Mouse (Mus musculus): ENCODE measurements around the gene Aldh1l1. TPM values are rescaled to one million over a fixed set of nuclear protein-coding genes. Genes with fewer than 3 reads are reported as not detected.
"Not testable (repeated sequence)": the region's sequence is repeated elsewhere in the genome, so short reads cannot be mapped to it uniquely, and the experiment has no call there.

The Aldh1l1 gene
- polyA plus RNA-seq, 1 experiment = 253 TPM

DNA sequence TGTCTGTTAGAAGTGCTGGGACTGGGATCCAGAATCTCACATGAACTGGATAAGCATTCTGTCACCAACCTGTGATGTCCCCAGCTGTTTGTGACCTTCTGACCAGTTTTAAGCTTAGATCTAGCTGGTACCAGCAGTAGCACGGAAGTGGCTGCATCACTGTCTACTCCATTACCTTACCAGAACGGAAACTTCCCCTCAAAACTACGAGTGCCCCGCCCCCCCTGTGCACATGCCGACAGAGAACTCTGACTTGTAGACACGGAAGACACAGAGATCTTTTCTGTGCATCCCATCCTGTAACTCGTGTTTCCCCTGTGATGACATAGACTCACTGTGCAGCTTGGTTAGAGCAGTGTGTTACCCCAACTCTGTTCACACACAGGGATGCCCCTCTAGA lies 144.2 kb downstream of the Aldh1l1 start:
- no peak for TF ChIP-seq CTCF (conservative IDR thresholded peaks at IDR 0.05; ENCODE audit: insufficient read depth, insufficient read length, low read depth, low read length)
- TF ChIP-seq POLR2A (IDR thresholded peaks at IDR 0.05; ENCODE audit: low read depth, low read length) = no peak
- 94% methylated on average over 7 of the region's 7 CpGs for WGBS

DNA sequence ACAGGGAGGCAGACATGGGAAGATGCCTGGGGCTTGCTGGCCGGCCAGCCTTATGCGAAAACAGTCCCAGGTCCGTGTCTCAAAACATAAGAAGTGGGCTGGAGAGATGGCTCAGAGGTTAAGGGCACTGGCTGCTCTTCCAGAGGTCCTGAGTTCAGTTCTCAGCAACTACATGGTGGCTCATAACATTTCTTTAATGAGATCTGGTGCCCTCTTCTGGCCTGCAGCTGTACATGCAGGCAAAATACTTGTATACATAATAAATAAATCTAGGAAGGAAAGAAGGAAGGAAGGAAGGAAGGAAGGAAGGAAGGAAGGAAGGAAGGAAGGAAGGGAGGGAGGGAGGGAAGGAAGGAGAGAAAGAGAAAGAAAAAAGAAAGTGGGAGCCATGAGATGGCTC lies 146.3 kb downstream of the Aldh1l1 start:
- not testable (repeated sequence) for H3K4me1 ChIP-seq (ENCODE audit: control insufficient read depth, insufficient read depth, low read length); DNase-seq; H3K36me3 ChIP-seq (ENCODE audit: control insufficient read depth, insufficient read depth, low read length); H3K27ac ChIP-seq (ENCODE audit: insufficient read depth, low read depth, low read length); H3K27me3 ChIP-seq (replicated peaks; ENCODE audit: control insufficient read depth, insufficient read depth, low read length); H3K4me3 ChIP-seq (ENCODE audit: insufficient read depth, low read depth, low read length)
- 92% methylated on average over 3 of the region's 3 CpGs for WGBS
- peak; percentile 15; the same call in 1 of the 2 replicates for TF ChIP-seq CTCF (conservative IDR thresholded peaks at IDR 0.05; ENCODE audit: insufficient read depth, insufficient read length, low read depth, low read length)

More for the DNA sequence above, 144.2 kb downstream of the Aldh1l1 start:
- Histone ChIP-seq H3K27me3 (replicated peaks; ENCODE audit: control insufficient read depth, insufficient read depth, low read length) (no peaks in the 10 kb centered on the region), H3K4me1 (ENCODE audit: control insufficient read depth, insufficient read depth, low read length) (no peaks in the 10 kb centered on the region), H3K36me3 (ENCODE audit: control insufficient read depth, insufficient read depth, low read length) (no peaks in the 10 kb centered on the region), H3K27ac (ENCODE audit: insufficient read depth, low read depth, low read length) (no peak overlapping the region), H3K4me3 (ENCODE audit: insufficient read depth, low read depth, low read length) (no peak overlapping the region)
- DNase-seq = no peak

DNA sequence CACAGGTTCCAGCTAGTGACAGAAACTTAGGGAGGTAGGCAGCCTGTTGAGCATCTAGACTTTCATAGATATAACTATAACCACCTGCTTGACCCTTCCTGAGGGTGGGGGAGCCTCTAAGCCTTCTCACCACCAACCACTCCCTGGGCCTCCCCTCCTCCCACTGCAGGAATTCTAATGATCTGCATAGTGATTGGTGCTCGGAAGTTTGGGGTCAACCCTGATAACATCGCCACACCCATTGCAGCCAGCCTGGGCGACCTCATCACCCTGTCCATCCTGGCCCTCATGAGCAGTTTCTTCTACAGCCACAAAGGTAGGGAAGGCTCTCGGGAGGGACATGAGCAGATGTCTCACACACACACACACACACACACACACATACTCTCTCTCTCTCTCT lies 148.9 kb downstream of the Aldh1l1 start:
- no peak overlapping the region for H3K4me3 ChIP-seq (ENCODE audit: insufficient read depth, low read depth, low read length)
- H3K27me3 ChIP-seq (replicated peaks; ENCODE audit: control insufficient read depth, insufficient read depth, low read length) = no peaks in the 10 kb centered on the region
- DNase-seq = no peak
- 69% methylated on average over 4 of the region's 4 CpGs for WGBS
- H3K27ac ChIP-seq (ENCODE audit: insufficient read depth, low read depth, low read length) = no peak overlapping the region
- no peaks in the 10 kb centered on the region for H3K36me3 ChIP-seq (ENCODE audit: control insufficient read depth, insufficient read depth, low read length)
- H3K4me1 ChIP-seq (ENCODE audit: control insufficient read depth, insufficient read depth, low read length) = no peaks in the 10 kb centered on the region
- no peak for TF ChIP-seq POLR2A (IDR thresholded peaks at IDR 0.05; ENCODE audit: low read depth, low read length)
- TF ChIP-seq CTCF (conservative IDR thresholded peaks at IDR 0.05; ENCODE audit: insufficient read depth, insufficient read length, low read depth, low read length) = no peak

- no peak overlapping the region for H3K4me3 ChIP-seq (ENCODE audit: insufficient read depth, low read depth, low read length)
- H3K27me3 ChIP-seq (replicated peaks; ENCODE audit: control insufficient read depth, insufficient read depth, low read length) = no peaks in the 10 kb centered on the region
- no peak overlapping the region for H3K27ac ChIP-seq (ENCODE audit: insufficient read depth, low read depth, low read length)
- no peaks in the 10 kb centered on the region for H3K4me1 ChIP-seq (ENCODE audit: control insufficient read depth, insufficient read depth, low read length)
- 89% methylated on average over 3 of the region's 3 CpGs for WGBS
- DNase-seq = no peak
- TF ChIP-seq CTCF (conservative IDR thresholded peaks at IDR 0.05; ENCODE audit: insufficient read depth, insufficient read length, low read depth, low read length) = no peak
- H3K36me3 ChIP-seq (ENCODE audit: control insufficient read depth, insufficient read depth, low read length) = no peaks in the 10 kb centered on the region
Measured at GRCm38 (mm10) chr6:90635611-90636010, 149.4 kb downstream of the Aldh1l1 start.

- Histone ChIP-seq H3K36me3 (ENCODE audit: control insufficient read depth, insufficient read depth, low read length) (no peaks in the 10 kb centered on the region), H3K4me1 (ENCODE audit: control insufficient read depth, insufficient read depth, low read length) (no peaks in the 10 kb centered on the region), H3K27ac (ENCODE audit: insufficient read depth, low read depth, low read length) (no peak overlapping the region), H3K4me3 (ENCODE audit: insufficient read depth, low read depth, low read length) (no peak overlapping the region), H3K27me3 (replicated peaks; ENCODE audit: control insufficient read depth, insufficient read depth, low read length) (no peaks in the 10 kb centered on the region)
- no peak for TF ChIP-seq POLR2A (IDR thresholded peaks at IDR 0.05; ENCODE audit: low read depth, low read length)
- no peak for TF ChIP-seq CTCF (conservative IDR thresholded peaks at IDR 0.05; ENCODE audit: insufficient read depth, insufficient read length, low read depth, low read length)
- DNase-seq = no peak
- 79% methylated on average over 3 of the region's 3 CpGs for WGBS
Measured at GRCm38 (mm10) chr6:90643057-90643456, 156.8 kb downstream of the Aldh1l1 start.

- H3K4me1 ChIP-seq (ENCODE audit: control insufficient read depth, insufficient read depth, low read length) = no peaks in the 10 kb centered on the region
Measured at GRCm38 (mm10) chr6:90644965-90645364, 158.7 kb downstream of the Aldh1l1 start.

GRCm38 (mm10) chr6:90648391-90648790 lies 162.2 kb downstream of the Aldh1l1 start:
- WGBS = 98% methylated on average over 6 of the region's 6 CpGs
- Histone ChIP-seq H3K4me1 (ENCODE audit: control insufficient read depth, insufficient read depth, low read length) (no peaks in the 10 kb centered on the region), H3K36me3 (ENCODE audit: control insufficient read depth, insufficient read depth, low read length) (no peaks in the 10 kb centered on the region), H3K27ac (ENCODE audit: insufficient read depth, low read depth, low read length) (no peak overlapping the region), H3K27me3 (replicated peaks; ENCODE audit: control insufficient read depth, insufficient read depth, low read length) (no peaks in the 10 kb centered on the region), H3K4me3 (ENCODE audit: insufficient read depth, low read depth, low read length) (no peak overlapping the region)
- no peak for DNase-seq
- TF ChIP-seq CTCF (conservative IDR thresholded peaks at IDR 0.05; ENCODE audit: insufficient read depth, insufficient read length, low read depth, low read length) = no peak
- TF ChIP-seq POLR2A (IDR thresholded peaks at IDR 0.05; ENCODE audit: low read depth, low read length) = no peak

More at GRCm38 (mm10) chr6:90644965-90645364, 158.7 kb downstream of the Aldh1l1 start:
- DNase-seq = no peak
- no peak overlapping the region for H3K27ac ChIP-seq (ENCODE audit: insufficient read depth, low read depth, low read length)
- 66% methylated on average over 4 of the region's 4 CpGs for WGBS
- H3K36me3 ChIP-seq (ENCODE audit: control insufficient read depth, insufficient read depth, low read length) = no peaks in the 10 kb centered on the region
- no peaks in the 10 kb centered on the region for H3K27me3 ChIP-seq (replicated peaks; ENCODE audit: control insufficient read depth, insufficient read depth, low read length)
- TF ChIP-seq POLR2A (IDR thresholded peaks at IDR 0.05; ENCODE audit: low read depth, low read length) = no peak
- no peak for TF ChIP-seq CTCF (conservative IDR thresholded peaks at IDR 0.05; ENCODE audit: insufficient read depth, insufficient read length, low read depth, low read length)
- no peak overlapping the region for H3K4me3 ChIP-seq (ENCODE audit: insufficient read depth, low read depth, low read length)

- TF ChIP-seq CTCF (conservative IDR thresholded peaks at IDR 0.05; ENCODE audit: insufficient read depth, insufficient read length, low read depth, low read length) = no peak
- TF ChIP-seq POLR2A (IDR thresholded peaks at IDR 0.05; ENCODE audit: low read depth, low read length) = no peak
- 64% methylated on average over 4 of the region's 4 CpGs for WGBS
- H3K27ac ChIP-seq (ENCODE audit: insufficient read depth, low read depth, low read length) = no peak overlapping the region
- DNase-seq = no peak
- no peaks in the 10 kb centered on the region for H3K36me3 ChIP-seq (ENCODE audit: control insufficient read depth, insufficient read depth, low read length)
- H3K4me3 ChIP-seq (ENCODE audit: insufficient read depth, low read depth, low read length) = no peak overlapping the region
- no peaks in the 10 kb centered on the region for H3K27me3 ChIP-seq (replicated peaks; ENCODE audit: control insufficient read depth, insufficient read depth, low read length)
- no peaks in the 10 kb centered on the region for H3K4me1 ChIP-seq (ENCODE audit: control insufficient read depth, insufficient read depth, low read length)
Measured at GRCm38 (mm10) chr6:90649279-90649678, 163.1 kb downstream of the Aldh1l1 start.

Other genes with a start within 250 kb of the Aldh1l1 start
- gene Vmn1r54, start 240.1 kb upstream of the Aldh1l1 start, polyA plus RNA-seq (2012; rRNA removed) = not detected in 2 replicates
- gene BC048671, start 185.2 kb upstream of the Aldh1l1 start, polyA plus RNA-seq (2012; rRNA removed) = not detected in 2 replicates
- gene Chst13, start 161.2 kb upstream of the Aldh1l1 start, polyA plus RNA-seq (2012; rRNA removed) = 1.5 and 3.0 TPM in 2 replicates
- 34.0 and 50.2 TPM in 2 replicates for gene Uroc1, start 153.1 kb upstream of the Aldh1l1 start, polyA plus RNA-seq (2012; rRNA removed)
- gene Zxdc, start 116.9 kb upstream of the Aldh1l1 start, polyA plus RNA-seq (2012; rRNA removed) = 12.6 and 17.9 TPM in 2 replicates
- gene Cfap100, start 57.6 kb upstream of the Aldh1l1 start, polyA plus RNA-seq (2012; rRNA removed) = 0.05 and 0.27 TPM in 2 replicates
- gene Klf15, start 23.9 kb upstream of the Aldh1l1 start, polyA plus RNA-seq (2012; rRNA removed) = 131 and 170 TPM in 2 replicates
- 6.3 and 8.0 TPM in 2 replicates for gene Slc41a3, start 118.3 kb downstream of the Aldh1l1 start, polyA plus RNA-seq (2012; rRNA removed)

Measured in kidney, adult 2 months (tissue).